Mouse (Mus musculus): ENCODE results near the gene Col27a1. TPM values are rescaled to one million over a fixed set of nuclear protein-coding genes. Genes with fewer than 3 reads are reported as not detected.

Gene Col27a1
- 10 to 100 TPM; 11.4 to 15.2 TPM for total RNA-seq (2021)
- long read RNA-seq, experiment 1, partial matches to known transcripts = 2 of 6 reads
- long read RNA-seq, experiment 1, other reads (novel, unspliced or antisense) = 2 of 6 reads
- long read RNA-seq, experiment 2, partial matches to known transcripts = 1 of 3 reads
- long read RNA-seq, experiment 2, other reads (novel, unspliced or antisense) = 2 of 3 reads

DNA sequence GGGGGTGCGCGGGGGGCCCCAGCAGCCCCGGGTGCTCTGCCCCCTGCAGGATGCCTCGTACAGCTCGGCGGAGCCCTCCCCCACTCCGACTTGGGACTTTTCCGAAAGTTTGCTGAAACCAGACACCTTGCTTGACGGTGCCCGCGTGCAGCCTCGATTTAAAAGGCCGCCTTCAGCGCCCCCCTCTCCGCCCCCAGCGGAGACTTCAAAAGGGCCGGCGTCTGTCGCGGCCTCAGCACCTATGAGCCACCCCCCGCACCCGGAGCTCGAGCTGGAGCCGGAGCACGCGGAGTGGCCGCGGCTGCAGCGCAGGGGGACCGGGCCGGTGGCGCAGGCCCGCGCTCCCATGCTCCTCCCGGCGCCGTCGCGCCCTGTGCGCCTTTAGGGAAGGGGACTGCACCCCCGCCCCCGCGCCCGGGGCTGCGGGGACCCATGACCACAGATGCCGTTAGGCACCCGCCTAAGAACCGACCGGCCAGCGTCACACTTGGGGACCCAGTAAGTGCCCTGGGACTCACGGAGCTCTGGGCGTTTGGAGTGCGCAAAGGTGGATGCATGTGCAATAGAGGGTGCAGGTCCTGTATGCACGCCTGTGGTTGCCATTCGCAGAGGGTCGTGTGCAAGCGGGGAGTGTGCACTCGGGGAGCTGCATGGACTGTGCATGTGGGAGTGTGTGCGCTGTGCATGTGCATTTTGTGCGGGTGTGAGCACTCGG is at the start of gene Col27a1:
Gene Col27a1, plus strand, starts transcription at position 98 of the 715 bp plus-strand sequence.
- peak; percentile 40 for DNase-seq

DNA sequence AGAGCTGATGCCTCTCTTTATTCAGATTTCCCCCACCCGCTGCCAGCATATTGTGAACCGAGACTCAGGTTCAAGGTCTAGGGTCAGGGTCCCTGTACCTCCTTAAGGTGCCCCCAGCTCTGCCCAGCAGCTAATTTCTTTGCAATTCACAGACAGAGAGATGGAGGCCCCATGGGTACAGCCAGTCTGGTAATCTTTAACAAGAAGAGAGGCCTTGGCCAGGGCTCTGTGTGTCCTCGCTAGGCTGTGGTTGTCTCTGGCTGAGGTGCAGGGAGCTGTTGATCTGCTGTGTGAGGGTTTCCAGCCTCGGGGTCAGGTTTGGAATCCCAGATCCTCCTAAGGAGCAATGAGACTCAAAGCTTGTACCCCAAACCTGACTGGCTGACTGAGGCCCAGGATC is 48.2 kb upstream of the Col27a1 start:
- DNase-seq = no peak

DNA sequence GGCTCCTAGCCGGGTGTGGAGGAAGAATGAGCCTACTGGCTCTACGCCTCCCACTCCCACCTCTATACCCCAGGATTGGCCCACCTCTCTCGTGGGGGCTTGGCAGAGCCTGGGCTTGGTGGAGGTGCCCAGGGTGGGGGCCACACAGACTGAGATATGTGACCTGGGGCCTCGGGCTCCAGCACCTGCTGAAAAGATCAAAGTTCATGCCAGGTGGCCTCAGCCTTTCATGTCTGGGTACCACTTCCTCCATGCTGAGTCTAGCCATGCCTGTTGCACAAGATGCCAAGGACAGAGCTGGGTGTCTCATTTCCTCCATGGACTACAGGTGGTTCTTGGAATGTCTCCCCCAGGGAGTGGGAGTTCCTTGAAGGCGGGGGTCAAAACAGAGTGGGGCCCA is 47.5 kb upstream of the Col27a1 start:
- no peak for DNase-seq

DNA sequence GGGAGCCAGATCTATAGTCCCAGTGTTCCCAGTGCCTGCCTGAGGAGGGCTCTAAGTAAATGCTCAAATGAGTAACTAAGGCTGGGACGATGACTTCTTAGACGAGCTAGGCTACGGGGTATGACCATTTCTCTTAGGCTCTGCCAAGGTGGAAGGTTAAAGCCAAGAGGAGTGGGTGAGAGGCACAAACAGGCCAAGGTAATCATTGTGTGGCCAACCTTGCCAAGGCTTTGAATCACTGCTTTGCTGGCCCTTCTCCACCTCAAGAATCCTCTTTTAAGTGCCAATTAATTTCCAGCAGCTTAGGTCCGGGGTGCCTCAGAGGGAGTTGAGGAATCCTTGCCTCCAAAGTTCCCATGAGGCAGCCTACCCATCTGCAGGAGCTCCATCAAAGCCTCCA is 43.7 kb upstream of the Col27a1 start:
- DNase-seq = no peak

DNA sequence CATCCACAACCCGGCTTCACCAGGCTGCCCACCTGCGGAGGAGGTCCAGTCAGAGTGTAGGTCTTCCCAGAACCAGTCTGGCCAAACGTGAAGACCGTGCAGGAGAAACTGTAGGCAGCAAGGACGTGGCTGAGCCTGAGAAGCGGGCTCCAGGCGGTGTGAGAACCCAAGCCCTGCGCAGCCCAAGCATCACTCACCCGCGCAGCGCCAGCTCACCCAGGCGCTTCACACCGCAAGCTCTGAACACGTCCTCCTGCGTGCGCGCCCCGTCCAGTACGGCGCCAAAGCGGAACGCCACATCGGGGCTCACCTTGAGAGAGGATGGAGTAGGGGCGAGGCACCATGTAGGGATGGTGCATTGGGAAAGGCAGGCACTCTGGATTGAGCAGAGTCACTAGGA is 42.7 kb upstream of the Col27a1 start:
- no peak for DNase-seq

DNA sequence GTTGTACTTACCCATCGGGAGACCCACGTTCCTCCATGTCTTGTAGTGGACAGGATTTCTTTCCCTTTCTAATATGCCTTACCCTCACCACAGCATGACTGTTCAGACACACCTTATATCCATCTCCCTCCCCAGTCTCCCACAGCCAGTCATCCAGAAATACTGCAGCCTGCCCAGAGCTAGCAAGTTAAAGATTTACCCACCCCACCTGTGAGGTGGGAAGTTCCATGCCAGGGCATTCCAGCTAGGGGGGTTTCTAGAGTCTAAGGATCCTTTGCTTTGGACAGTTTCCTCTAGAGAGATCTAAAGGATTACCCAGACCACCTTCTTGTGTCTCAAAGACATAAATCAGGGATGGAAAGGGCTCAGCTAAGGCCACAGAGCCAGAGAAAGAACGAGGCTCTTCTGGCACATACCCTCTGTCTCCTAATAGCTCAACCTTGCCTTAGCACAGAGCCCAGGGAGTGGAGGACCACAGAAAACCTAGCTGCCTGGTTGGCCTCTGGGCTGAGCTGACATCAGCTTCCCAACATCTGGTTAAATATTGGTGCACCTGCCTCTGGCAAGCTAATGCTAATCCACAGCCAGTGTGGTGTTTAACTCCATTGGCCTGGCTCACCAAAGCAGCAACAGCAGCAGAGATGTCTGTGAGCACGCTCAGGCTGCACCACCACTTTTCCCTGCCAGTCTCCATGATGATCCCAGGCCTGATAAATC is 41.7 kb upstream of the Col27a1 start, which contains the start of gene Kif12:
Gene Kif12, minus strand, starts transcription at position 163 of the 717 bp plus-strand sequence.
- DNase-seq = no peak

DNA sequence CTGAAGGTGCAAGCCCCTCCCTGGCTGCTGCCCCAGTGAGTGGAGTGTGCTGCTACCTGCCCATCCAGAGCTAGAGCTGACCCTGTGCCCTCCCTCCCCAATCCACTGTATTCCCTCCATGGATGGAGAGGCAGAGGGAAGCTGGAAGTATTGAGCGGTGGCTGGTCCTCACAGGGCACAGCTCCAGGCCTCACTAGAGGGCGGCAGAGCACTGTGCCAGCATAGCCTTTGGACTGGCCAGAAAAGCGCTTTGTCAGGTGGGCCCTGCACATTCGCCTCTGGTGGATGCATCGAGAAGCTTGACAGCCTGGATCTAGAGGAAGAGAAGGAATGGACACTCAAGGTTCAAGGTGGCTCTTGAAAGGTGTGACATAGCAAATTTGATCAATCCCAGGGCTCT is 32.2 kb upstream of the Col27a1 start:
- peak; percentile 74 for DNase-seq

DNA sequence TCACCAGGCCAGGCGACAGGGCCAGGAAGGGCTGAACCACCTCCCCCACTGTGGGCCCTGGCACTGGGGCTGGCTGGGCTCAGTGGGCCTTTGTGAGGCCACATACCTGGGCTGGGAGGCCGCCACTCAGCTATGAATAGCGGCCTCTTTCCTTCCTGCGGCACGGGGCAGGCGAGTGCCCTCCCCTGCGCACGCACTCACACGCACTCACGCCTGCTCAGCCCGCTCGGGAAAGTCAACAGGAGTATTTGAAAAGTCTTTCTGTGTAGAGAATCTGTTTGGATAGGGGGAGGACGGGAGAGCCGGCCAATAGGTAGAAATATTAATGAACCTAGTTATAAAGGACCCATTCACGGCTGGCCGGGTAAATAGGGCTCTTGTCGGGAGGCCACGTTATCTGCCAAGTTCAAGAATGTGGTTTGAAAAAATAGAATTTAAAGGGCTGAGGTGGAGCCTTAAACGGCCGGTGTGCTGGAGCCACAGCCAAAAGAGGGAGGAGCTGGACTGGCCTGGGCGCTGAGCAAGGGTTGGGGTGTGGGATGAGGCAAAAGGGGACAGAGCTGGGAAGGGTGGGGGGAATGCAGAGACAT is 27.4 kb upstream of the Col27a1 start:
- no peak for DNase-seq

DNA sequence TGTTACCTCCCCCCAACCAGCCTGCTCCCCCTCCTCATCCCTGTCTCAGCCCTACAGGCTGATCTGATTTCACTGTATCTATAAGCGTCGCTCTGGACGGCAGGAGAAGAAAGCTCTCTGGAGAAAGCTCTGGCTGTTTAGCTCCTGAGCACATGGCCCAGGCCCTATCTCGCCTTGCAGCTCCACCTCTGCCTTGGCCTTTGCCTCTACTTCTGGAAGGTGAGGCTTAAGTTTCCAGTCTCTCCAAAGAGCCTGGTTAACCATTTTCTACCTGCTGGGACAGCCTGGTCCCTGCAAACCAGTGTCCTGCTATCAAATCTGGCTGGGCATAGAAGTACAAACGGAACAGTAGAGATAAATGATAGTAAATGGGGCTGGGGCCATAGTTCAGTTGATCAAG is 22.2 kb upstream of the Col27a1 start:
- no peak for DNase-seq

DNA sequence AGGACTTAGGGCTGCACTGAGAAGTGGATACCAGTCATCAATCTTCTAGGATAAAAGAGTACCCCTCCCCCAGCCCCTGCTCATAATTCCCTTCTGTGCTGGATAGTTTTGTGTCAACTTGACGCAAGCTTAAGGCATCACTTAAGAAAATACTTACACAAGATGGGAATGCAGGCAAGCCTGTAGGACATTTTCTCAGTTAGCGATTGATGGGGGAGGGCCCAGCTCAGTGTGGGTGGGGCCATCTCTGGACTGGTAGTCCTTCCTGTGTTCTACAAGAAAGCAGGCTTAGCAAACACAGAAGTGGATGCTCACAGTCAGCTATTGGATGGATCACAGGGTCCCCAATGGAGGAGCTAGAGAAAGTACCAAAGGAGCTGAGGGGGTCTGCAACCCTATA is 19.4 kb upstream of the Col27a1 start:
- DNase-seq = no peak

DNA sequence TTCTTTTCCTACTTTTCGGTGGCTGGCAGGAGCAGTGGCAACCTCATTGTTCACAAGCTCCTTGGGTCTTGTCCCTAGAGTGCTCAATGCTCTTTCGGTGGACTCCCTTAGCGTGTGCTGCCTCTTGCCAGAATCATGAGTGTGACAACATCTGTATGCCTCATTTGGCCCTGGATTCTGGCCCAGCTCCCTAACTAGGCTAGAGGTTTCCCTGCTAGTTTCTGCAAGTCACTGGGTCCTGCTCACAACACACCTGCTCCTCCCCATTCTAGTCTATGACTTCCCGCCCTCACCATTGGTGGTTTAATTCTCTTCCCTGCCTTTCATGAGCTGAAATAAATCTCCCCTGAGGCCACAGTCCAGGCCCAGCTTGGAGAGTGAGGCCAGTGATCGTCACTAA is 14.4 kb upstream of the Col27a1 start:
- peak; percentile 69 for DNase-seq

DNA sequence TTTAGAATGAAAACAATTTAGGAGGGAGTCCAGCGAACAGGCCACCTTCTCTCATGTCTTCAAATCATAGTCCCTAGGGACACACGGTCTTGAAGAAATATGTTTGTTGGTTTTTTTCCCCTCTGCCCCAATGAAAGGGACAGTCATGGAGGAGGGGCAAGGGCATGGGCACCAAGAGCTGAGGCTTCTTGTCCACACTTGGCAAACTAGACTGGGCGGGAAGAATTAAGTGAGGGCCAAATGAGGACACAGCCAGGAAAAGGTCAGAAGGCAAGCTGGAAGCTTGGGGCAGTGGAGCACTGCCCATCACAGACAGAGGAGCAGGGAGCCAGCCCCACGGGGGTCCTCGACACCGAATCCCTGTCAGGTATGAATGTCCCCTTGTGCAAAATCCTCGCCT is 9.9 kb upstream of the Col27a1 start:
- peak; percentile 55 for DNase-seq

DNA sequence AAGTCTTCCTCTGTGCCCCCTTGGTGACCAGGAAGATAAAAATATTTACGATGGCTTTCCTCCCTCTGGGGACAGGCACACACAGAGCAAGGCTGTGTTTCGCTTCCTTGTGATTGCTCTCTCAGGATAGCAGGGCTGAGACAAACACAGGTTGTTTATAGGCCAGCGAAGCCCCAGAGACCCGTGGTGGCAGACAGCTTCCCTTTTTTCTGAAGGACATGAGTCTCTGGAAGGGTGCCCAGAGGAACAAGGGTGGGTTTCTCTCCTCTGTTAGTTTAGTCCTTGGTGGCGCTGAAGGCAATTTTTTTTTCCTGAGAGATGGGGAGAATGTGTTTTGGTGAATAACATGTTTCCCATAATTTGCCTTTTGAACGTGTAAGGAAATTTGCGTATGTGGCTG is 8.2 kb upstream of the Col27a1 start:
- DNase-seq = no peak

DNA sequence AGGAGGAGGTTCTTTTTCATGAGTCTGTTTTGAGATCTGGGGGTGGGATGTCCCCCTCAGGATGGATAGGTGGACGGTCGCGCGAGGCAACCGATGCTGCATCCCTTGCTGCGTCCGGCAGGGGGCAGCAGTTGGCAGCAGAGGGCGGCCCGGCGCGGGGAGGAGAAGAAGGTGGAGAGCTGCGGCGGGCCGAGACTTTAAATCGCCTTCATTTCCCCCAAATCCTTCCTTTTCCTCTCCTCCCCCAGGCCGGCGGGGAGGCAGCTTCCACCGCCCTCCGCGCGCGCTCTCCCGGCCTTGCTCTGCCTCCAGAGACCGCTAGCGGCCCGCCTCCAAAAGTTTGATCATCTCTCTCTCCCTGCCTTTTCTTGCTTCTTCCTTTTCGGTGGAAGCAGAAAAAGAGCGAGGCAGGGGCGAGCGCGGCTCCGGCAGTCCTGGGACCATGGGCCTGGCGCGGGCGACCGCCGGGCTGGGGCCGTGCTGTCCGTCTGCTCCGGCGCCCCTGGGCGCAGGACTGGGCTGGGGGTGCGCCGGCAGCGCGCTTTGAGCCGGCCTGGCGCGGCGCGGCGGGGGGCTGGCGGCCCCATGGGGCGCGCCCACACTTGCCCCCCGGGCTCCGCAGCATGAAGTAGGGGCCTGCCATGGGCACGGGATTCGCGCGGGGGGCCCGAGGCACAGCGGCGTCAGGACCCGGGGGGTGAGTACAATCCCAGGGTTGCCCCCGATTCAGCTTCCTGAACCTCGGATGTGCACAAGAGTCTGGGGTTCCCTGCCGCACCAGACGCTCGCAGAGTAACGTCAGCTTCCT is 1.6 kb downstream of the Col27a1 start:
- DNase-seq = peak; percentile 91

DNA sequence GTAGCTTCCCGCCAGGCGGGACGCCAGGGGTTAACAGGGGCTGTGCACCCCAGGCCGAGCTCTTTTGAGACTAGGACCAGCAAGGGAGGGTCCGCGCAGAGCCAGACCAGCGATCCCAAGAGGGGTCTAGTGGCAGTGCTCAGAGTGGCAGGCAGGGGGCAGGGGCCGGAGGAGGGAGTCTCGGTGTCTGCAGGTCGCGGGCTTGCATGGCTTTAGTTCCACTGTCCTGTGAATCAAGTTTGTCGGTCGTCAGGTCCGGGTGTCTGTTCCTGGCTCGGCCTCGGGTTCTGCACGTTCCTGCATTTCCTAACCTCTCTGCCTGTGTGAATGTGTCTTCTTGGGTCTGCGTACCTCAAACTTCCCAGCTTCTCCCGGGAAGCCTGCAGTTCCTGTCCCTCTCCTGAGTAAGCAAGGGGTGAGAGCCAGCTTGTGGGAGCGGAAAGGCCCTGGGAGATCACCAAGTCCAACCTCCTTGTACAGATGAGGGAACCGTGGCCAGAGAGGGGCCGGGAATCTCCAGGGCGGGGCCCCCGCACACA is 2.3 kb downstream of the Col27a1 start:
- DNase-seq = peak; percentile 67

DNA sequence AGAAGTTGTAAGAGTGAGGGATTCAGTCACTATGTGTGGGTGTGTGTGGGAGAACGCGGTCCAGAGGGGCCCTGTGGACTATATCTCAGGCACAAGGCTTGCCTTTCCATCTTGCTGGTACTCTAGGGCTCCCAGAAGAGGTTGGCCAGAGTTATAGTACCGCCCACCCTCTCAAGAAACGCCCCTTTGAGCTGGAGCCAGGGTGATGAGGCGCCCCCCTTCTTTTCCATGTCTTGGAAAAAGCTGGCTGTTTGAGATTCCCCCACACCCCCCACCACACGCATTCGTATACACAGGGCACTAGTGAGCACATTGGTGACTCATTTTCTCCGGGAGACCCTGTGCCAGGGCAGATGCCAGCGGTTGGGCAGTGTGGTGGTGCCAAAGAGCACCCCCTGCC is 2.8 kb downstream of the Col27a1 start:
- no peak for DNase-seq

DNA sequence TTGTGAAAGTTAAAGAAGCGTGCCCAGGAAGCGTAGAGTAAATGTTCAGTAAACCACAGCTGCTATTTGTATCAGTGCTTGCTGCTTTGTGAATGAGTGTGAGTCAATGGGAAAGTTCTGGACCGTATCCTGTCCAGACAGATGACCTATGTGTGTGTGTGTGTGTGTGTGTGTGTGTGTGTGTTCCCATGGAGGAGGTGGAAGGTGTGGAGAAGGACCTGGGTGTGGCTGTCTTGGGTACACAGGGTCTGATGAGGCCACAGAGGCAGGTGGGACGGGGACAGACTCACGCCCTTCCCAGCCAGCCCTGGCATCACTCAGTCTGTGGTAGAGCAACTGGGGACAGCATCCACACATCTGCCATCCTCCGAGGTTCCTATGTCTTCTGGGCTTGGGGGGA is 3.7 kb downstream of the Col27a1 start:
- no peak for DNase-seq

DNA sequence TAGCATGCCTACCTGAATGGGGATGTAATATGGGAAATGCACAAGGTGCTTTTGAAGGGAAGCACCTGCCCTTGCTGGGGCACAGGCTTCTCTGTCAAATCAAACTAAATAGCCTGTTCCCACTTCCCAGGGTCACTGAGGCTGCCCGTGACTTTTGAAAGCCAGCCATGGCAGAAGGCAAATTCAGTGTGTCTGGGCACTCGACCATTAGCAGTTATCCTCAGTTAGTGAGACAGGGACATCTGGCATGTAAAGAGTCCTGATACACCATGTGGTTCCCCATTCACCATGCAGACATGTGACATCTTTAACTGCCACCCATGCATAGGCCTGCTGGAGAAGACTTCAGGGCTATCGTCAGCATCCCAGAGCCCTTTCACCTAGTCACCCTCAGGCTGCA is 5.3 kb downstream of the Col27a1 start:
- no peak for DNase-seq

DNA sequence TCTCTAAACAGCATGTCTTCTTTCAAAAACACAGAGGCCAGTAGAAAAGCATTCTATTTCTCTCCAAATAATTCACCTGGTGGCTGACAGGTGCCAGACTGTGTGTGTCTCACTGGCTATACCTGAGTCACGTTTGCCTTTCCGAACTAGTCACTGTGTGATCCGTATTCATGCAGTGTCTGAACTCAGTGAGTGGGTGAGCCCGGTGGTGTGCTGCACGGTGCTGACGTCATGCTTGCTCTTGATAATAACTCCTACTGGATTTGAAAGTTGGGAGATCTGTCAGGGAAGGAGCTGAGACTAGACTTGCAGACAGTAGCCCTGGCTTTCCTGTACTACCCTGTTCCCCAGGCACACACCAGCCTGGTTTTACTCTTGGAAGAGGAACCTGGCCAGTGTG is 5.8 kb downstream of the Col27a1 start:
- no peak for DNase-seq

DNA sequence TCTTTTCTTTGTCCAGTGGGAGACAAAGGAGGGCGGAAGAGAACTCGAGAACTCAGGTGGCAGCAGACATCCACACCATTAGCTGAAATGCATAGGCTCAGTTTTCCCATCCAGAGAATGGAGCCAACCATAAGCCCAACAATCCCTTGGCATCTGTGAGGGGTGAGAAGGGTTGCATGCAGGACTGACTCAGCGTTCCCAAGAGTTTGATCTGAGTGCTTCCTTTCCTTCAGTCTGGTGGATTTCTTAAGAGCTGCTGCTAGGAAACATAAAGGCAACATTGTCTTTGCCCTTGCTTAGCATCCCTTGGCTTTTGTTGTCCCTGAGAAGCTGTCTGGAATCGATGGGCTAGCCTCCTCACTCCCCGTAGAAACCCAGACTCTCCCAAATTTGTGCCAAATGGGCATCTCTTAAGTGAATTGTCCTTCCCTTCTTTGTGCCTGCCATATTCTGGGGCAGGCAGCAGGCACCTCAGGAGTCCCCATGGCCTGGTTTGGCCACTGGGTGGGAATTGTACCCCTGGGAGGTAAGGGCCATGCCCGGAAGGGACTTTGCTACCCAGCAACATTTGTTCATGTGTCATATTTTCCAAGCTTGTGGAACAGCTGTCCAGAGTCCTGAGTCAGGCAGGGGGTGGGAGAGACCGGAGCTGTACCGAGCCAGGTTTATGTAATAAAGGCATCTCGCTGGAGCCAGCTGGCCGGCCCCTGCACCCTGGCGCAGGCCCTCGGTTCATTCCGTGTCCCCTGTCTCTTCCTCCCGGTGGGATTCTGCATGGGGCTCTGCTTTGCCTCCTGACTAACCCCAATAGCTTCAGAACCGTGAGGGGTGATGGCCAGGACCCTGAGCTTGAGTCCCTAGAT is 7.5 kb downstream of the Col27a1 start:
- peak; percentile 68 for DNase-seq

DNA sequence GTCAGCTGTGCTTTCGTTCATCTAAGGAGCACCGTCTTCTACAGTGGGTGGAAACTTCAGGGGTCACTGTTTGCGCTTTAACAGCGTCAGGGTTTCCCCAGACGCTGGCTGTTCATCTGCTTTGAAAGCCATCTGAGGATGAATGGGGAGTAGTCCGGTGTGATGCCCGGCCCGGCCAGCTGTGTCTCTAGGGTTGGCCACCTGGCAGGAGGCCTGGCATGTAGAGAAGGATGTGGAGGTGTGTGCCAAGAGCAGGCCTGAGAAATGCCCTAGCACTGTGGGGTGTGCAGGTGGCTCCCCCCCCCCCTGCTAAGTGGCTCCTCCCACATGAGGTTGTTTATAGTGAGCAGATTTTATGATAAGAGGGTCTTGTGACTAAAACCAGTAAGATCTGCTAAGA is 8.4 kb downstream of the Col27a1 start:
- peak; percentile 40 for DNase-seq
